Mouse (Mus musculus) liver, postnatal 0 days (tissue): ENCODE measurements at regions not wholly inside any gene's neighbourhood (a gene's known extent, or its start where the extent isn't known, plus 50 kb on each side); places are given as distances from the start of the nearest gene placed in this dataset. TPM values are rescaled to one million over a fixed set of nuclear protein-coding genes. Genes with fewer than 3 reads are reported as not detected.

Experiments
- ATAC-seq: fragments of 200-750 bp; cut with Nextera tagmentation; 2 replicates; pipeline ENCODE4 v1.8.0; 2017; ENCODE audit warnings: mild to moderate bottlenecking, moderate library complexity
- DNase-seq: peaks from one replicate; pipeline ENCODE4 v3.0.0-alpha.2; 2016
- H3K27ac ChIP-seq: fragments of 300-500 bp; sonication (generic); 2 replicates; pipeline ENCODE4 v1.5.1; 2014; ENCODE audit warnings: antibody characterized with exemption, moderate library complexity, mild to moderate bottlenecking, low read depth
- H3K27me3 ChIP-seq: fragments of 300-500 bp; sonication (generic); 2 replicates; pipeline ENCODE4 v1.6.1; 2014; ENCODE audit warnings: low read length, control low read depth, mixed read lengths; ENCODE audit not compliant: insufficient read depth
- H3K36me3 ChIP-seq: fragments of 300-500 bp; sonication (generic); replicated peaks from 2 replicates; pipeline ENCODE4 v1.6.1; 2014; ENCODE audit warnings: mild to moderate bottlenecking, control low read depth, low read length, moderate library complexity, mixed read lengths; ENCODE audit not compliant: insufficient read depth
- H3K4me1 ChIP-seq: fragments of 300-500 bp; sonication (generic); 2 replicates; pipeline ENCODE4 v1.6.1; 2014; ENCODE audit warnings: antibody characterized with exemption, mild to moderate bottlenecking, control low read depth; ENCODE audit not compliant: insufficient read depth
- H3K4me2 ChIP-seq: fragments of 300-500 bp; sonication (generic); 2 replicates; pipeline ENCODE4 v1.6.1; 2014; ENCODE audit warnings: low read depth, mild to moderate bottlenecking, low read length, moderate library complexity, mixed read lengths
- H3K4me3 ChIP-seq: fragments of 300-500 bp; sonication (generic); 2 replicates; pipeline ENCODE4 v1.5.1; 2014; ENCODE audit warnings: low read depth, low read length
- H3K9ac ChIP-seq: fragments of 300-500 bp; sonication (generic); replicated peaks from 2 replicates; pipeline ENCODE4 v1.6.1; 2014; ENCODE audit warnings: mild to moderate bottlenecking, moderate library complexity
- H3K9me3 ChIP-seq: fragments of 300-500 bp; sonication (generic); 2 replicates; pipeline ENCODE4 v1.6.1; 2016; ENCODE audit warnings: mild to moderate bottlenecking, control low read depth, low read length, mixed read lengths
- CTCF ChIP-seq: sonication (generic); IDR thresholded peaks from 2 replicates; pipeline ENCODE4 v1.5.1; 2016; ENCODE audit warnings: antibody characterized with exemption, low read depth
- EP300 ChIP-seq: IDR thresholded peaks from 2 replicates; pipeline ENCODE4 v1.6.1; 2016; ENCODE audit warnings: antibody characterized with exemption, low read depth, mild to moderate bottlenecking
- WGBS: fragments of 180-500 bp; shearing (Covaris S2); extraction: QIAGEN DNeasy Blood & Tissue Kit; methylation state at CpG from one replicate; pipeline ENCODE4 v1.1.7; 2014; ENCODE audit not compliant: insufficient replicate concordance; 5-methylcytosine and 5-hydroxymethylcytosine counted together
- microRNA-seq: library from miRNA; unstranded; fragments of <30 nt; microRNA quantifications from one replicate; pipeline ENCODE4, GENCODE M21; 2016

DNA sequence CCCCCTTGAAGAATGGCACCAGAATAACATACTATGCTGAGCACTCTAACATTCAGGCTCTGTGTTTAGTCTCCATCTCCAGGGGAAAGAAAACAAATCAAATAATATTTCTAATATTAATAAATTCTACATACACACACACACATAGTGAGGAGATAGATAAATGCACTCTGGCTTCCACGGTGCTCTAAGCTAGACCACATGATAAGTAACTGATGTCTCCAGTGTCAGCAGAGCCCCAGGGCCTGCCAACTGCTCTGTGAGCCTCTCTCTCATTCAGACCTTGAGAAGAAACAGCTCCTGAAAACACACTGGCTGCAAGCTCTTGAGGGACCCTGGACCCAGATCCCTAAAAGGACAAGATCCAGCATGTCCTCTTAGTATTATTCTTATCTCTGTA lies 56.9 kb upstream of the H2afz start:
- Histone ChIP-seq H3K4me2 (no peak overlapping the region), H3K9ac (0 out of 2 replicates have a peak overlapping the region, but pooled peaks have one; percentile 1), H3K27ac (no peak overlapping the region), H3K27me3 (no peaks in the 10 kb centered on the region), H3K4me3 (no peak overlapping the region), H3K4me1 (peaks cover 4% of the 10 kb centered on the region; the same call in 1 of the 2 replicates), H3K9me3 (no peaks in the 10 kb centered on the region), H3K36me3 (no peaks in the 10 kb centered on the region)
- ATAC-seq, result no peak
- DNase-seq, result no peak
- WGBS, result 35% methylated on average over 1 of the region's 1 CpGs
- TF ChIP-seq CTCF, result no peak
- no peak for TF ChIP-seq EP300

DNA sequence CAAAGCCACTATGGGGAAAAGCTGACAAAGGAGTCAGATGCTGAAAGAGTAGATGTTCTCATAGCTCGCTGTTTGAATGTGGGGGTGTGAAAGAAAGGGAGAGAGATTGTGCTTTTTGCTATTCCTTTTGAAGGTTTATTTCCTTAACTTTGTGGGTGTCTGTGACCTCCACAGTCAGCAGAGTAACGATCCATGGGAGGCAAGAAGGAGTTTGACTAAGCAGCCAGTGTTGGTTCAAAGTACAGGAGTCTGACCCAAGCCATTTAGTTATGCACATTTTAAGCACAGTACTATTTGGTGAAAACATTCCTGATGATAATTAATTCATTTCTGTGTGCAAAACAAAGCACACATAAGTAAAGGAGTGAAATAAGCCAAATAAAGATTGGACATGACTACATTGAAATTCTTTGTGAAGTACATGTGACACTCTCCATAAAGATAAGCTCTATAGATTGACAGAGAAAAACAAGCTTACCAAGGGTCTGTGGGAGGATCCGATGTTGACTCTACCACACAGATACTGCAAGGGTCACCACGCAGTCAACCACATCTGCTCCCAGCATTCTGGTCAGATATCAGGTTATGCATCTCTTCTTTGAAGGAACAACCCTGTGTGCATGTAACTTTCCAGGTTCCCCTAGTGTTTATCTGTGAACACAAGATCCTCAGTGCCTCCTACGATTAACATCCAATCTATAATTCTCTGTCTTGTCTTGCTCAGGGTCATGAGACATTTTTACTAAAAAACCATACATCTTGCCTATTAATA lies 56.2 kb upstream of the H2afz start:
- H3K36me3 ChIP-seq, result no peaks in the 10 kb centered on the region
- peaks cover 4% of the 10 kb centered on the region; the same call in 1 of the 2 replicates for H3K4me1 ChIP-seq
- H3K4me2 ChIP-seq, result no peak overlapping the region
- TF ChIP-seq CTCF (no peak), EP300 (no peak)
- H3K9ac ChIP-seq, result 0 out of 2 replicates have a peak overlapping the region, but pooled peaks have one; percentile 1
- H3K4me3 ChIP-seq, result no peak overlapping the region
- WGBS, result 34% methylated on average over 5 of the region's 5 CpGs
- H3K27ac ChIP-seq, result no peak overlapping the region
- H3K9me3 ChIP-seq, result no peaks in the 10 kb centered on the region
- no peaks in the 10 kb centered on the region for H3K27me3 ChIP-seq
- DNase-seq, result no peak
- ATAC-seq, result no peak

DNA sequence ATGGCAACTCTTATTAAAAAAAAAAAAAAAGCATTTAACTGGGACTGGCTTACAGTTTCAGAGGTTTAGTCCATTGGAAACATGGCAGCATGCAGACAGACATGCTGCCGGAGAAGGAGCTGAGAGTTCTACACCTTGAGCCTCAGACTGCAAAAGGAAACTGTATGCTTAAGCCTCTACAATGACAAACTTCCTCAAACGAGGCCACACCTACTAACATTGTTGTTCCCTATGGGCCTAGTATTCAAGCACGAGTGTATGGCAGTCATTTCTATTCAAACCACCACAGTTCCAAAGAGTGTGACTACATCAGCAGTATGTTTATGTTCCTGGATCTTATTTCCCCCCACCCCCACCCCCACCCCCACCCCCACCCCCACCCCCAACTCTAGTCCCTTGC lies 54.2 kb upstream of the H2afz start:
- Histone ChIP-seq H3K9me3 (no peaks in the 10 kb centered on the region), H3K4me3 (no peak overlapping the region), H3K27me3 (no peaks in the 10 kb centered on the region), H3K9ac (no peak overlapping the region), H3K4me2 (no peak overlapping the region), H3K36me3 (no peaks in the 10 kb centered on the region), H3K27ac (no peak overlapping the region), H3K4me1 (peaks cover 4% of the 10 kb centered on the region; the same call in 1 of the 2 replicates)
- DNase-seq, result no peak
- no peak for TF ChIP-seq EP300
- ATAC-seq, result no peak
- 38% methylated on average over 3 of the region's 3 CpGs for WGBS

Small RNAs in the stretch of these regions (microRNA-seq; reads per million reads assigned to microRNA genes)
- gene Mir6380, result not detected
